Mouse (Mus musculus) hindbrain, embryonic 16.5 days (tissue): ENCODE data around the gene Ctbp1. TPM values are rescaled to one million over a fixed set of nuclear protein-coding genes. Genes with fewer than 3 reads are reported as not detected.

Experiments used
- ATAC-seq: fragments of 200-750 bp; cut with Nextera tagmentation; 2 replicates; pipeline ENCODE4 v1.8.0; 2017; ENCODE audit warnings: moderate TSS enrichment, moderate library complexity
- H3K27ac ChIP-seq: fragments of 300-500 bp; sonication (generic); 2 replicates; pipeline ENCODE4 v1.5.1; 2014; ENCODE audit warnings: low read depth, mild to moderate bottlenecking, control low read depth, low read length, moderate library complexity
- H3K27me3 ChIP-seq: fragments of 300-500 bp; sonication (generic); replicated peaks from 2 replicates; pipeline ENCODE4 v1.6.1; 2014; ENCODE audit warnings: low read length; ENCODE audit not compliant: control insufficient read depth, insufficient read depth
- H3K36me3 ChIP-seq: fragments of 300-500 bp; sonication (generic); 2 replicates; pipeline ENCODE4 v1.6.1; 2014; ENCODE audit warnings: mild to moderate bottlenecking, low read length, moderate library complexity, mixed read lengths; ENCODE audit not compliant: control insufficient read depth, insufficient read depth
- H3K4me1 ChIP-seq: fragments of 300-500 bp; sonication (generic); 2 replicates; pipeline ENCODE4 v1.6.1; 2014; ENCODE audit warnings: low read depth, low read length; ENCODE audit not compliant: control insufficient read depth, insufficient read depth
- H3K4me2 ChIP-seq: fragments of 300-500 bp; sonication (generic); 2 replicates; pipeline ENCODE4 v1.6.1; 2014; ENCODE audit warnings: mild to moderate bottlenecking, low read length, control low read depth, moderate library complexity
- H3K4me3 ChIP-seq: fragments of 300-500 bp; sonication (generic); 2 replicates; pipeline ENCODE4 v1.5.1; 2014; ENCODE audit warnings: mild to moderate bottlenecking, low read length, control low read depth, moderate library complexity
- H3K9ac ChIP-seq: fragments of 300-500 bp; sonication (generic); 2 replicates; pipeline ENCODE4 v1.6.1; 2014; ENCODE audit warnings: low read depth, mild to moderate bottlenecking, control low read depth, low read length, moderate library complexity
- H3K9me3 ChIP-seq: fragments of 300-500 bp; sonication (generic); 2 replicates; pipeline ENCODE4 v1.6.1; 2014; ENCODE audit warnings: mild to moderate bottlenecking, low read length, moderate library complexity; ENCODE audit not compliant: control insufficient read depth
- WGBS: fragments of 180-500 bp; shearing (Covaris S2); extraction: QIAGEN DNeasy Blood & Tissue Kit; methylation state at CpG from one replicate; pipeline ENCODE4 v1.1.7; 2014; 5-methylcytosine and 5-hydroxymethylcytosine counted together
- polyA plus RNA-seq: library from polyadenylated mRNA; unstranded; fragments of >200 nt; fragmentation: Nextera tagmentation; extraction: Ambion mirVana; gene quantifications from 2 replicates; pipeline ENCODE4 v1.2.1, GENCODE M21; 2015

Ctbp1 gene
- polyA plus RNA-seq, 1 experiment from 2014 or later = 402 TPM

DNA sequence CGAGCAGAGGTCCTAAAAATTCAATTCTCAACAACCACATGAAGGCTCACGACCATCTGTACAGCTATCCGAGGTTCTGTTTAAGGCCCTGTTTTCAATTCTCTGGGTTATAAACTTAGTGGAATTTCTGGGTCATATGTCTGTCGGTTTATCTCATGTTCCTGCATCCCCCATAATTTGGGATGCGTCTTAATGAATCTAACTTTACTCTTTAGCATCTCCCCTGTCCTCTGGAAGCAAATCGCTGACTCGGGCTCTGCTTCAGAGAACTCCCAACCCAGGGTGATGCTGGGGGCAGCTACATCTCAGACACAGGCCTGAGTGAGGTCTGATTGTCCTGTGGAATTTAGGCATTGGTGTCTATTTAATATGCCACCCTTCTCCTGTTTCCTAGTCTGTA lies 70.5 kb downstream of the Ctbp1 start:
- Histone ChIP-seq H3K36me3 (no peaks in the 10 kb centered on the region), H3K4me3 (no peak overlapping the region), H3K9ac (no peak overlapping the region), H3K9me3 (no peaks in the 10 kb centered on the region), H3K4me1 (no peaks in the 10 kb centered on the region), H3K4me2 (no peak overlapping the region), H3K27ac (no peak overlapping the region), H3K27me3 (no peaks in the 10 kb centered on the region)
- 81% methylated on average over 7 of the region's 7 CpGs for WGBS
- ATAC-seq = no peak

DNA sequence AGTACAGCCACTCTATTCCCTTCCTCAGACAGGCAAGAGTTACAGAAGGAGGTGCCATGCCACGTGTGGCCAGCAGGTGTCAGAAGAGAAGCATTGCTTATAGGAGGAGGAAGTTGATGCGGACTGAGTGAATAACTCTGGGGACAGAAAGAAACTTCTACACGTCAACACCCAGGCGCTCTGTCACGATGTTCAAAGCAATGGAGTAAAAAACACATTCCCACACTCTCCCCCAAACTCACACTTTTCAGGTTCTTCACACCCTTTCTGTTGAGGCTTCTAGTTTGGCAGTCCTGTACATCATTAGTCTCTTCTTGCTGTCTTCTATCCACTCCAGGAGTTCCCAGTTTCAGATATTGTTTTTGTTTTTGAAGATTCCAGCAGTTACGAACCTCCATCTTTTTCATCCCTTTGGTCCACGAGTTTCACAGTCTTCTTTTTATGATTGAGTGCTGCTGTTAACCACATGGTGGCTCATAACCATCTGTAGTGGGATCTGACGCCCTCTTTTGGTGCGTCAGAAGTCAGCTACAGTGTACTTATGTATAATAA lies 71.0 kb downstream of the Ctbp1 start:
- 12% methylated on average over 9 of the region's 9 CpGs for WGBS
- Histone ChIP-seq H3K9ac (no peak overlapping the region), H3K4me3 (no peak overlapping the region), H3K4me1 (no peaks in the 10 kb centered on the region), H3K27ac (no peak overlapping the region), H3K36me3 (no peaks in the 10 kb centered on the region), H3K27me3 (no peaks in the 10 kb centered on the region), H3K9me3 (no peaks in the 10 kb centered on the region), H3K4me2 (peak overlapping the region; percentile 24)
- ATAC-seq = peak; percentile 84

DNA sequence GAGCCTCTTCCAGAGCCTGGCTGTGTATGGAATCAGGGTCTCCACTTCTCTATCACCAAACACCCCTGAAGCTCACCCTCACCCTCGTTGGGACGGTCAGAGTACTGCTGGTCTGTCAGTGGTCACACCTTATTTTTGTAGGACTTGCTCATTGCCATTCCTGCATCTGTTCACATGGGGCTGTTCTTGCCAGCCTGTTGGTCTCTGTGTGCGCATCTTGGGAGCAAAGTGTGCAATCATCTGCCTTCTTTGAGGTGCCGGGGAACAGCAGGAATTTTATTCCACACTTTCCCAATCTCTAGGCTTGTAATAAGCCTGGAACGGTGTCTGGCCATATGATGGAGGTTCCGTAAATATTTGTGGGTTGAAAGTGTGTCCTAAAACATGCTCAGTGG lies 71.6 kb downstream of the Ctbp1 start:
- H3K36me3 ChIP-seq = no peaks in the 10 kb centered on the region
- no peaks in the 10 kb centered on the region for H3K27me3 ChIP-seq
- WGBS = 84% methylated on average over 6 of the region's 6 CpGs
- no peak overlapping the region for H3K27ac ChIP-seq
- no peak for ATAC-seq
- H3K4me2 ChIP-seq = no peak overlapping the region
- no peak overlapping the region for H3K4me3 ChIP-seq
- H3K9me3 ChIP-seq = no peaks in the 10 kb centered on the region
- no peaks in the 10 kb centered on the region for H3K4me1 ChIP-seq
- no peak overlapping the region for H3K9ac ChIP-seq

DNA sequence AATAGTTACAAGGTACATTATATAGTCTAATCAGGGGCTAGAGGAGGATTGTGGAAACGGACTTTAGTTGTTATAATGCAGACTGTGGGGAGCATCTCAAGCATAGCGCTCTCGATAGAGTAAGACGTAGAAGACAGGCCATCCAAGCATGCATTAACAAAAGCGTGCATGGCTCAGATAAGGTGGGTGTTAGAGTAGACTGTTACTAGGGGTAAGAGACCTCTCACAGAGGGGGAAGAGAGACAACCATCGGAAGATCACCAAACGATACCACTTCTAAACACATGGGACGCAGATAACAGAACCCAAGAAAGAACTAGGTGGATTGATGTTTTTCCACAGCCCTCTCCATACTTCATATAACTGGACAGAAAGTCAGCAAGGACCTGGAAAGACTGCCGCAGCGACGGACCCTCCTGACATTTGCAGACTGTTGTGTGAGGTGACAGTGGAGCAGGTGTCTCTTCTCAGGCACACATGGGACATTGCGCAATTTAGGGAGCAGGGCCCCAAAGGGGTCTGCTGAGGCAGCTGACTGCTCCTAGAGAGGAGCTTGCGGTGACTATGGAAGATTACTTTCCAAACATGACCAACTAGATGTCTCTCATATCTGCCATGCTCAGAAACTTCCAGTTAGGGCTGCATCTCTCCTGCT lies 72.2 kb downstream of the Ctbp1 start:
- H3K9me3 ChIP-seq = no peaks in the 10 kb centered on the region
- no peaks in the 10 kb centered on the region for H3K36me3 ChIP-seq
- H3K4me1 ChIP-seq = no peaks in the 10 kb centered on the region
- 85% methylated on average over 13 of the region's 13 CpGs for WGBS
- no peak overlapping the region for H3K4me3 ChIP-seq
- H3K9ac ChIP-seq = no peak overlapping the region
- H3K27me3 ChIP-seq = no peaks in the 10 kb centered on the region
- no peak overlapping the region for H3K27ac ChIP-seq
- ATAC-seq = no peak
- no peak overlapping the region for H3K4me2 ChIP-seq

DNA sequence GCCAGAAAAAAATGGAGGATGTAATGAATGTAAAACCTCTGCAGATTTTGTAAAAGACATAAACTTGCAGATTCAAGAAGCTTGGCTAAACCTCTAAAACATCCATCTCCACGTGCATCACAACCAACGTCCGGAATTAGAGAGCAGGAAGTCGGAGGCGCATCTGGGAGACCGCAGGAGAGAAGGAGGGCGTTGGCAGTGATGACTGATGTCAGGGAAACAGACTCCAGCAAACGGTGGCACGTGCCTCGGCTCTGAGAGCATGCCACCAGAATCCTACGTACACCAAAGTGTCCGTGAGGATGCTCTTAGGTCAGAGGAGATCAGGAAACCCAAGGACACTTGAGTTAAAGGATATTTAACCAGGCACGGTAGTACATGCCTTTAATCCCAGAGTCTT lies 73.1 kb downstream of the Ctbp1 start:
- H3K4me3 ChIP-seq = no peak overlapping the region
- no peaks in the 10 kb centered on the region for H3K27me3 ChIP-seq
- H3K36me3 ChIP-seq = no peaks in the 10 kb centered on the region
- no peak for ATAC-seq
- no peaks in the 10 kb centered on the region for H3K9me3 ChIP-seq
- no peaks in the 10 kb centered on the region for H3K4me1 ChIP-seq
- no peak overlapping the region for H3K9ac ChIP-seq
- whole genome bisulfite sequencing = 66% methylated on average over 13 of the region's 13 CpGs
- no peak overlapping the region for H3K27ac ChIP-seq
- H3K4me2 ChIP-seq = no peak overlapping the region

DNA sequence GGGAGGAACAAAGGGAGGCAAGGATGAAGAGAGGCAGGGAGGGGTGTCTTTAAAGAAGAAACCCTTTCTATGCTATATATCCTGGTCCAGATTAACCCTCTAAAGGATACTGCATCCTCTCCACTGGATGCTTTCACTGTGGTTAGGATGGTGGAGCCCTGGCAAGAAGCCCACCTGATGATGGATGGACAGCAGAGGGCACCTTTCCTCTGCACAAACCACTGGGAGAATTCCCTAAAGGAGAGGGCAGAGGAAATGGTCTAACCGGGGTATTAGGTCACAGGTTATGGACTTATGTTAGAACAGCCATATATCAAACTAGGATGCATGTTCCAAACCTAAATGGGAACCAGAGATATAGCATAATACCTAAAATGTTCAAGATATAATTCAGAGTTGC lies 74.7 kb downstream of the Ctbp1 start:
- no peak for ATAC-seq
- Histone ChIP-seq H3K36me3 (no peaks in the 10 kb centered on the region), H3K4me3 (no peak overlapping the region), H3K9ac (no peak overlapping the region), H3K4me2 (no peak overlapping the region), H3K27me3 (no peaks in the 10 kb centered on the region), H3K27ac (no peak overlapping the region), H3K9me3 (no peaks in the 10 kb centered on the region), H3K4me1 (no peaks in the 10 kb centered on the region)
- 56% methylated on average over 1 of the region's 1 CpGs for WGBS

Other genes starting within 250 kb of the Ctbp1 start
- 0.37 and 0.48 TPM in 2 replicates for gene Slc5a1, start 170.8 kb downstream of the Ctbp1 start, polyA plus RNA-seq
- 4.7 and 6.2 TPM in 2 replicates for gene Spon2, start 56.5 kb downstream of the Ctbp1 start, polyA plus RNA-seq
- 136 and 142 TPM in 2 replicates for gene Maea, start 60.5 kb upstream of the Ctbp1 start, polyA plus RNA-seq
- gene Uvssa, start 103.6 kb upstream of the Ctbp1 start, polyA plus RNA-seq = 6.2 and 6.7 TPM in 2 replicates
- gene Nkx1-1, start 159.0 kb upstream of the Ctbp1 start, polyA plus RNA-seq = 0.47 TPM in 1 of 2 replicates, not detected in the other